Mouse (Mus musculus): ENCODE results near the gene Ficd.

DNA sequence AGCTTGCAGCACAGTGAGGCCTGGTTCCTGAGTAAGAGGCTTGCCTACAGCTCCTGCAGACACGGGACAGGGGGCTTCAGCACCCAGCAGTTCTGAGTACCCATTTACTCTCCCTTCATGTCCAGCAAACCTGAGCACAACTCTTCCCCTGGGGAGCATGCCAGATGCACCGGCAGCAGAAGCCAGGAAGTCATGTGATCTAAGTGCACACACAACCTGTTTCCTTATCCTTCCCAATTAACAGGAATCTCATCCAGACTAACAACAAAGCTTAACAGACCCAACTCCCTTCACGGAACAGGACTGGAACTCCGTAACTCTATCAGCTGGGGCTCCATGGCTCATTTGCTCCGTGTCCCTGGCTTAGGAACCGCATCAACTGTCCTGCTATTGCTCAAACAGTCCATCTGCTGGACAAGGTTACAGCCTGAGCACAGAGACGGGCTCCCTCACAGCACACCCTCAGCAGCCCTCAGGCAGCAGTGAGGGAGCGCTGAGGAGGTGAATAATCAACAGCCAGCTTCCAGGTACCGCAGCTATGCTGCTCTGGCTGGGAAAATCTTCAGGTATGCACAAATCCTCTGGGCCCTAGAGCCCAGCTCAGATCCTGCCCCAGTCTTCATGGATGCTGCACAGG is 16.0 kb downstream of the Ficd start:
- TF ChIP-seq CTCF (IDR thresholded peaks at IDR 0.05; ENCODE audit: control insufficient read depth, insufficient read depth, low read length) = no peak
- TF ChIP-seq POLR2A (IDR thresholded peaks at IDR 0.05; ENCODE audit: borderline replicate concordance, control insufficient read depth, low read depth, low read length) = no peak
